Mouse (Mus musculus) CD4-positive helper T cell, adult 2 months (primary cell): ENCODE data around the gene Dio1.

Experiments used
- DNase-seq: peaks from one replicate; pipeline ENCODE4 v3.0.0-alpha.2; 2012; ENCODE audit warnings: low read depth, missing footprints, low spot score

The Dio1 gene

GRCm38 (mm10) chr4:107300902-107301555 lies 5.9 kb downstream of the Dio1 start:
- no peak for DNase-seq

- no peak for DNase-seq
These were observed 6.6 kb downstream of the Dio1 start for GRCm38 (mm10) chr4:107300371-107300770.

- no peak for DNase-seq
These were observed 7.1 kb downstream of the Dio1 start for GRCm38 (mm10) chr4:107299779-107300340.

- no peak for DNase-seq
These were observed 8.8 kb downstream of the Dio1 start for GRCm38 (mm10) chr4:107298071-107298606.

GRCm38 (mm10) chr4:107292273-107292662 lies 14.7 kb downstream of the Dio1 start:
- no peak for DNase-seq

- DNase-seq: no peak
These were observed 15.2 kb downstream of the Dio1 start for GRCm38 (mm10) chr4:107291611-107292272.

GRCm38 (mm10) chr4:107287517-107287916 lies 19.5 kb downstream of the Dio1 start:
- no peak for DNase-seq

- no peak for DNase-seq
These were observed 20.6 kb downstream of the Dio1 start for GRCm38 (mm10) chr4:107286386-107286785.

- DNase-seq: no peak
These were observed 21.3 kb downstream of the Dio1 start for GRCm38 (mm10) chr4:107285446-107286200.

GRCm38 (mm10) chr4:107280843-107281475 lies 26.0 kb downstream of the Dio1 start:
- DNase-seq: no peak

- no peak for DNase-seq
These were observed 28.7 kb downstream of the Dio1 start for GRCm38 (mm10) chr4:107278188-107278707.

GRCm38 (mm10) chr4:107274511-107274910 lies 32.5 kb downstream of the Dio1 start:
- DNase-seq: no peak

- no peak for DNase-seq
These were observed 33.3 kb downstream of the Dio1 start for GRCm38 (mm10) chr4:107273683-107274082.

- peak; percentile 55 for DNase-seq
These were observed 47.0 kb downstream of the Dio1 start for GRCm38 (mm10) chr4:107260001-107260400.

- no peak for DNase-seq
These were observed 52.6 kb downstream of the Dio1 start for GRCm38 (mm10) chr4:107254414-107254813.

GRCm38 (mm10) chr4:107253125-107254091 lies 53.6 kb downstream of the Dio1 start, which contains the start of the genes Lrrc42 and Hspb11:
Gene Lrrc42, minus strand, starts transcription at chr4:107253532.
Gene Hspb11, plus strand, starts transcription at chr4:107253593.
- peak; percentile 100 for DNase-seq

GRCm38 (mm10) chr4:107252522-107252921 lies 54.4 kb downstream of the Dio1 start:
- no peak for DNase-seq

- peak; percentile 55 for DNase-seq
These were observed 56.5 kb downstream of the Dio1 start for GRCm38 (mm10) chr4:107250494-107250893.

- no peak for DNase-seq
These were observed 57.5 kb downstream of the Dio1 start for GRCm38 (mm10) chr4:107249471-107249870.

- no peak for DNase-seq
These were observed 58.9 kb downstream of the Dio1 start for GRCm38 (mm10) chr4:107248061-107248460.
